Mouse (Mus musculus) fibroblast of lung, adult 2 months (primary cell): Measurements from ENCODE around the gene Fnd3c2.
"Not testable (repeated sequence)": the region's sequence is repeated elsewhere in the genome, so short reads cannot be mapped to it uniquely, and the experiment has no call there.

Experiments used
- DNase-seq: peaks from one replicate; pipeline ENCODE4 v3.0.0-alpha.2; 2011; ENCODE audit warnings: low read depth

Gene Fnd3c2

GRCm38 (mm10) chrX:106255276-106255675, at the start of gene Fnd3c2:
Gene Fnd3c2 (minus strand): TSS chrX:106255376.
- no peak for DNase-seq

- DNase-seq: peak; percentile 7
Observed at GRCm38 (mm10) chrX:106284441-106284840, 29.3 kb upstream of the Fnd3c2 start.

GRCm38 (mm10) chrX:106221058-106221457, 34.1 kb downstream of the Fnd3c2 start, which contains the start of gene Taf9b:
Gene Taf9b (minus strand): TSS chrX:106221158.
- DNase-seq: no peak

- DNase-seq: no peak
Observed at GRCm38 (mm10) chrX:106219171-106220032, 35.8 kb downstream of the Fnd3c2 start.

GRCm38 (mm10) chrX:106209100-106209499, 46.1 kb downstream of the Fnd3c2 start:
- no peak for DNase-seq

- DNase-seq: no peak
Observed at GRCm38 (mm10) chrX:106198904-106199303, 56.3 kb downstream of the Fnd3c2 start.

GRCm38 (mm10) chrX:106197308-106197707, 57.9 kb downstream of the Fnd3c2 start:
- no peak for DNase-seq

GRCm38 (mm10) chrX:106194361-106194760, 60.8 kb downstream of the Fnd3c2 start:
- not testable (repeated sequence) for DNase-seq

GRCm38 (mm10) chrX:106190091-106190490, 65.1 kb downstream of the Fnd3c2 start:
- DNase-seq: no peak

- no peak for DNase-seq
Observed at GRCm38 (mm10) chrX:106189356-106189755, 65.8 kb downstream of the Fnd3c2 start.

- no peak for DNase-seq
Observed at GRCm38 (mm10) chrX:106187737-106188136, 67.4 kb downstream of the Fnd3c2 start.

GRCm38 (mm10) chrX:106186713-106187649, 68.2 kb downstream of the Fnd3c2 start, which contains the start of gene Pgk1:
Gene Pgk1 (plus strand): TSS chrX:106187100.
- DNase-seq: peak; percentile 90

GRCm38 (mm10) chrX:106185706-106186105, 69.5 kb downstream of the Fnd3c2 start:
- no peak for DNase-seq
